ENCODE assay signal across 8 mouse cellular contexts in genomic region chr5:33039510-33039911, GRCm38 (mm10). TPM values are rescaled to one million over a fixed set of nuclear protein-coding genes. Genes with fewer than 3 reads are reported as not detected.
A peak's percentile ranks its signal among the peaks of the same experiment; 100 is the strongest.
DNase-seq lines count a peak whose midpoint lies in the region; ATAC-seq and TF ChIP-seq lines count a peak whose summit lies in the region.

No protein-coding gene starts in this region.

- no peaks in the 10 kb centered on the region for H3K9me3 ChIP-seq in forebrain, embryonic 16.5 days (ENCODE audit: control insufficient read depth, low read length)
- H3K9me3 ChIP-seq in hindbrain, embryonic 15.5 days, result no peaks in the 10 kb centered on the region
- H3K9me3 ChIP-seq in midbrain, postnatal 0 days (ENCODE audit: low read length), result no peaks in the 10 kb centered on the region
- H3K9me3 ChIP-seq in stomach, postnatal 0 days (ENCODE audit: control insufficient read depth, low read length), result no peaks in the 10 kb centered on the region

- no peaks in the 10 kb centered on the region for H3K36me3 ChIP-seq in forebrain, embryonic 16.5 days (ENCODE audit: control insufficient read depth, insufficient read depth)
- no peaks in the 10 kb centered on the region for H3K36me3 ChIP-seq in hindbrain, embryonic 15.5 days
- no peaks in the 10 kb centered on the region for H3K36me3 ChIP-seq in midbrain, postnatal 0 days (ENCODE audit: insufficient read depth, low read length)
- H3K36me3 ChIP-seq in stomach, postnatal 0 days (ENCODE audit: control insufficient read depth, insufficient read depth, low read length), result no peaks in the 10 kb centered on the region

- no peak overlapping the region; the same call in 1 of the 2 replicates for H3K4me3 ChIP-seq in forebrain, embryonic 16.5 days (replicated peaks; ENCODE audit: low read length)
- H3K4me3 ChIP-seq in hindbrain, embryonic 15.5 days, result peak overlapping the region; percentile 13
- peak overlapping the region; percentile 1; the same call in 1 of the 2 replicates for H3K4me3 ChIP-seq in midbrain, postnatal 0 days (ENCODE audit: low read depth, low read length)
- no peak overlapping the region; the same call in 1 of the 2 replicates for H3K4me3 ChIP-seq in stomach, postnatal 0 days (ENCODE audit: low read depth, low read length)

- no peak overlapping the region for H3K27ac ChIP-seq in forebrain, embryonic 16.5 days (ENCODE audit: low read length)
- no peak overlapping the region for H3K27ac ChIP-seq in hindbrain, embryonic 15.5 days (replicated peaks)
- no peak overlapping the region for H3K27ac ChIP-seq in midbrain, postnatal 0 days (ENCODE audit: low read depth, low read length)
- H3K27ac ChIP-seq in stomach, postnatal 0 days (replicated peaks), result no peak overlapping the region

- peak; percentile 69 for DNase-seq in left cerebral cortex, postnatal 4 days
- DNase-seq in left cerebral cortex, postnatal 36 days (ENCODE audit: low spot score in 2 of 2), result no peak
- DNase-seq in c-Kit-positive CD71-positive TER-119-negative erythroid progenitor cells, embryonic 14.5 days (ENCODE audit: low read depth), result peak; percentile 72
- DNase-seq in liver, result peak; percentile 77
- DNase-seq in midbrain, postnatal 0 days (ENCODE audit: low spot score), result peak; percentile 72
- DNase-seq in stomach, postnatal 0 days (ENCODE audit: low spot score), result peak; percentile 76

- peak overlapping the region; percentile 42 for H3K4me2 ChIP-seq in forebrain, embryonic 16.5 days (ENCODE audit: low read length)
- H3K4me2 ChIP-seq in hindbrain, embryonic 15.5 days, result peak overlapping the region; percentile 52
- H3K4me2 ChIP-seq in midbrain, postnatal 0 days (ENCODE audit: low read depth, low read length, poor library complexity, severe bottlenecking), result peak overlapping the region; percentile 36
- H3K4me2 ChIP-seq in stomach, postnatal 0 days (replicated peaks; ENCODE audit: low read depth), result peak overlapping the region; percentile 46

- H3K4me1 ChIP-seq in forebrain, embryonic 16.5 days (replicated peaks; ENCODE audit: control insufficient read depth, insufficient read depth, low read length), result peaks cover 6% of the 10 kb centered on the region; the same call in 1 of the 2 replicates
- peaks cover 3% of the 10 kb centered on the region for H3K4me1 ChIP-seq in hindbrain, embryonic 15.5 days (replicated peaks)
- H3K4me1 ChIP-seq in midbrain, postnatal 0 days (ENCODE audit: insufficient read depth, low read length), result no peaks in the 10 kb centered on the region
- no peaks in the 10 kb centered on the region for H3K4me1 ChIP-seq in stomach, postnatal 0 days (replicated peaks; ENCODE audit: control insufficient read depth, insufficient read depth)

- WGBS in forebrain, embryonic 16.5 days, result 4% methylated on average over 13 of the region's 13 CpGs
- 5% methylated on average over 13 of the region's 13 CpGs for WGBS in hindbrain, embryonic 15.5 days
- WGBS in midbrain, postnatal 0 days, result 4% methylated on average over 13 of the region's 13 CpGs
- 3% methylated on average over 13 of the region's 13 CpGs for WGBS in stomach, postnatal 0 days

- peak; percentile 80 for TF ChIP-seq CTCF in midbrain, postnatal 0 days (IDR thresholded peaks at IDR 0.05)
- TF ChIP-seq CTCF in stomach, postnatal 0 days (IDR thresholded peaks at IDR 0.05; ENCODE audit: low read depth), result peak; percentile 84

- H3K9ac ChIP-seq in forebrain, embryonic 16.5 days (replicated peaks; ENCODE audit: low read depth, low read length), result peak overlapping the region; percentile 12; the same call in 1 of the 2 replicates
- no peak overlapping the region for H3K9ac ChIP-seq in hindbrain, embryonic 15.5 days
- no peak overlapping the region for H3K9ac ChIP-seq in midbrain, postnatal 0 days (replicated peaks; ENCODE audit: low read length, poor library complexity, severe bottlenecking)
- H3K9ac ChIP-seq in stomach, postnatal 0 days (ENCODE audit: low read length), result no peak overlapping the region

- no peaks in the 10 kb centered on the region for H3K27me3 ChIP-seq in forebrain, embryonic 16.5 days (replicated peaks; ENCODE audit: control insufficient read depth, insufficient read depth, low read length)
- H3K27me3 ChIP-seq in hindbrain, embryonic 15.5 days, result no peaks in the 10 kb centered on the region
- H3K27me3 ChIP-seq in midbrain, postnatal 0 days (ENCODE audit: insufficient read depth, low read length), result no peaks in the 10 kb centered on the region
- no peaks in the 10 kb centered on the region for H3K27me3 ChIP-seq in stomach, postnatal 0 days (ENCODE audit: control insufficient read depth, insufficient read depth, low read length)

- intact Hi-C loops in left cerebral cortex, postnatal 4 days (cut with DNase I), result loop anchor here (10.0 kb wide), 1 partner anchor 105 kb away; no protein-coding TSS in a partner anchor
- intact Hi-C loops in left cerebral cortex, postnatal 36 days (cut with DNase I), result loop anchor here (1.0 to 10.0 kb wide), 2 partner anchors 105 to 325 kb away; no protein-coding TSS in a partner anchor

- 0 out of 2 replicates have a peak, but pooled peaks have one; percentile 15 for ATAC-seq in forebrain, embryonic 16.5 days
- ATAC-seq in hindbrain, embryonic 15.5 days (ENCODE audit: low FRiP score, low read depth), result peak; percentile 74; the same call in 1 of the 2 replicates
- ATAC-seq in midbrain, postnatal 0 days (ENCODE audit: low FRiP score), result peak; percentile 49; the same call in 1 of the 2 replicates
- peak; percentile 65; the same call in 1 of the 2 replicates for ATAC-seq in stomach, postnatal 0 days (ENCODE audit: low FRiP score, low TSS enrichment)

- no peak for TF ChIP-seq EP300 in stomach, postnatal 0 days (optimal IDR thresholded peaks at IDR 0.05)

RNA-seq across cellular contexts. Expression of gene Ywhah, which starts 20.9 kb away (rescaled TPM):
- 100 to 1,000 TPM; 633 to 669 TPM for total RNA-seq in left cerebral cortex, postnatal 4 days (2021)
- total RNA-seq in left cerebral cortex, postnatal 36 days (2021), result 1,000 to 10,000 TPM; 1,119 to 1,229 TPM
- 643 and 677 TPM in 2 replicates for polyA plus RNA-seq in forebrain, embryonic 16.5 days (2015; fragmentation: Nextera tagmentation; extraction: Ambion mirVana)
- 840 and 859 TPM in 2 replicates for polyA plus RNA-seq in hindbrain, embryonic 15.5 days (2015; fragmentation: Nextera tagmentation; extraction: Ambion mirVana)
- 704 and 729 TPM in 2 replicates for total RNA-seq in midbrain, postnatal 0 days (2014; rRNA removed)
- polyA plus RNA-seq in midbrain, postnatal 0 days (2015; fragmentation: Nextera tagmentation; extraction: Ambion mirVana), result 1,094 and 1,095 TPM in 2 replicates
- polyA plus RNA-seq in stomach, postnatal 0 days (2015; fragmentation: Nextera tagmentation; extraction: Ambion mirVana), result 214 and 219 TPM in 2 replicates

Comparison
In these comparisons a context has a peak if more than half of its experiments do, and no peak if none do; other contexts are left out.
1. DNase-seq: peak in left cerebral cortex, postnatal 4 days (single experiment), c-Kit-positive CD71-positive TER-119-negative erythroid progenitor cells, embryonic 14.5 days (single experiment), liver (single experiment), midbrain, postnatal 0 days (single experiment) and stomach, postnatal 0 days (single experiment); none in left cerebral cortex, postnatal 36 days (0 of 2).
2. ATAC-seq: peak in every context shown above with its lines; median percentile 74 in hindbrain, embryonic 15.5 days; 65 in stomach, postnatal 0 days; 49 in midbrain, postnatal 0 days; 15 in forebrain, embryonic 16.5 days.
3. H3K4me3 ChIP-seq: peak in hindbrain, embryonic 15.5 days (single experiment) and midbrain, postnatal 0 days (single experiment); none in forebrain, embryonic 16.5 days (single experiment) and stomach, postnatal 0 days (single experiment).
4. Peak in every context shown above with its lines, with median percentiles within 50 percentile points of each other: H3K4me2 ChIP-seq.